In genomic region chr9:48649098-48649766, GRCm38 (mm10) we compare ENCODE assay signal across 8 mouse cellular contexts. TPM values are rescaled to one million over a fixed set of nuclear protein-coding genes. Genes with fewer than 3 reads are reported as not detected.
A peak's percentile ranks its signal among the peaks of the same experiment; 100 is the strongest.
DNase-seq lines count a peak whose midpoint lies in the region; ATAC-seq lines count a peak whose summit lies in the region.

No protein-coding gene starts in this region.

- H3K4me3 ChIP-seq in embryonic facial prominence, embryonic 10.5 days, result peak overlapping the region; percentile 52
- peak overlapping the region; percentile 36 for H3K4me3 ChIP-seq in intestine, embryonic 16.5 days (ENCODE audit: low read length)
- H3K4me3 ChIP-seq in liver, embryonic 13.5 days (replicated peaks), result peak overlapping the region; percentile 48
- H3K4me3 ChIP-seq in midbrain, embryonic 15.5 days, result peak overlapping the region; percentile 12; the same call in 1 of the 2 replicates

- DNase-seq in cerebellum, postnatal 25 days, result peak; percentile 26 to 31
- DNase-seq in cerebellum, postnatal 4 days (ENCODE audit: low spot score in 2 of 2), result no peak
- DNase-seq in embryonic facial prominence, embryonic 10.5 days (ENCODE audit: low spot score), result peak; percentile 83
- peak; percentile 76 for DNase-seq in heart, adult 8-10 months (ENCODE audit: low spot score)
- DNase-seq in liver, embryonic 13.5 days, result peak; percentile 37
- DNase-seq in right cerebral cortex, postnatal 36 days (ENCODE audit: low spot score in 2 of 2), result no peak

- peak overlapping the region; percentile 82 for H3K27ac ChIP-seq in embryonic facial prominence, embryonic 10.5 days (replicated peaks)
- no peak overlapping the region for H3K27ac ChIP-seq in intestine, embryonic 16.5 days (ENCODE audit: low read length)
- peak overlapping the region; percentile 14; the same call in 1 of the 2 replicates for H3K27ac ChIP-seq in liver, embryonic 13.5 days
- H3K27ac ChIP-seq in midbrain, embryonic 15.5 days, result no peak overlapping the region

- no peaks in the 10 kb centered on the region for H3K36me3 ChIP-seq in embryonic facial prominence, embryonic 10.5 days (replicated peaks)
- no peaks in the 10 kb centered on the region for H3K36me3 ChIP-seq in intestine, embryonic 16.5 days (ENCODE audit: control insufficient read depth, insufficient read depth, low read length)
- H3K36me3 ChIP-seq in liver, embryonic 13.5 days, result no peaks in the 10 kb centered on the region
- no peaks in the 10 kb centered on the region for H3K36me3 ChIP-seq in midbrain, embryonic 15.5 days (replicated peaks)

- peak; percentile 51 for ATAC-seq in intestine, embryonic 16.5 days
- peak; percentile 80 for ATAC-seq in liver, embryonic 13.5 days (ENCODE audit: low read depth)
- peak; percentile 53 for ATAC-seq in midbrain, embryonic 15.5 days (replicated peaks)

- H3K4me1 ChIP-seq in embryonic facial prominence, embryonic 10.5 days, result peaks cover 69% of the 10 kb centered on the region
- peaks cover 18% of the 10 kb centered on the region for H3K4me1 ChIP-seq in intestine, embryonic 16.5 days (ENCODE audit: control insufficient read depth, insufficient read depth, low read length)
- peaks cover 25% of the 10 kb centered on the region for H3K4me1 ChIP-seq in liver, embryonic 13.5 days (replicated peaks)
- H3K4me1 ChIP-seq in midbrain, embryonic 15.5 days, result peaks cover 32% of the 10 kb centered on the region

- peak overlapping the region; percentile 63 for H3K4me2 ChIP-seq in intestine, embryonic 16.5 days (ENCODE audit: low read depth, low read length)
- H3K4me2 ChIP-seq in liver, embryonic 13.5 days, result peak overlapping the region; percentile 80
- H3K4me2 ChIP-seq in midbrain, embryonic 15.5 days, result peak overlapping the region; percentile 44

- peaks cover 26% of the 10 kb centered on the region for H3K27me3 ChIP-seq in embryonic facial prominence, embryonic 10.5 days (replicated peaks; ENCODE audit: low read depth, poor library complexity, severe bottlenecking)
- H3K27me3 ChIP-seq in intestine, embryonic 16.5 days (replicated peaks; ENCODE audit: control insufficient read depth, insufficient read depth, low read length), result 0 out of 2 replicates have a peak, but pooled peaks cover 2% of the 10 kb centered on the region
- H3K27me3 ChIP-seq in liver, embryonic 13.5 days, result peaks cover 16% of the 10 kb centered on the region
- no peaks in the 10 kb centered on the region for H3K27me3 ChIP-seq in midbrain, embryonic 15.5 days (replicated peaks)

- peaks cover 7% of the 10 kb centered on the region for H3K9me3 ChIP-seq in embryonic facial prominence, embryonic 10.5 days
- H3K9me3 ChIP-seq in intestine, embryonic 16.5 days (ENCODE audit: control insufficient read depth, low read length), result peaks cover 3% of the 10 kb centered on the region; the same call in 1 of the 2 replicates
- H3K9me3 ChIP-seq in liver, embryonic 13.5 days (replicated peaks), result peaks cover 4% of the 10 kb centered on the region
- no peaks in the 10 kb centered on the region for H3K9me3 ChIP-seq in midbrain, embryonic 15.5 days

- peak overlapping the region; percentile 53 for H3K9ac ChIP-seq in intestine, embryonic 16.5 days (ENCODE audit: low read depth, low read length)
- peak overlapping the region; percentile 53 for H3K9ac ChIP-seq in liver, embryonic 13.5 days
- 0 out of 2 replicates have a peak overlapping the region, but pooled peaks have one; percentile 7 for H3K9ac ChIP-seq in midbrain, embryonic 15.5 days

- under 1% methylated on average over 22 of the region's 22 CpGs for WGBS in embryonic facial prominence, embryonic 10.5 days
- WGBS in intestine, embryonic 16.5 days, result 4% methylated on average over 18 of the region's 22 CpGs
- 2% methylated on average over 22 of the region's 22 CpGs for WGBS in liver, embryonic 13.5 days (ENCODE audit: insufficient replicate concordance)
- WGBS in midbrain, embryonic 15.5 days, result 2% methylated on average over 22 of the region's 22 CpGs

RNA-seq across cellular contexts. Expression of gene Nnmt, which starts 44.3 kb away (rescaled TPM):
- 0.59 and 0.61 TPM in 2 replicates for polyA plus RNA-seq in embryonic facial prominence, embryonic 10.5 days (2016; fragmentation: Nextera tagmentation; extraction: Ambion mirVana)
- total RNA-seq in heart, adult 8-10 months (2022), result 1 to 10 TPM; 3.2 to 5.2 (median 4.3) TPM
- 2.9 and 4.0 TPM in 2 replicates for polyA plus RNA-seq in intestine, embryonic 16.5 days (2015; fragmentation: Nextera tagmentation; extraction: Ambion mirVana)
- polyA plus RNA-seq in liver, embryonic 13.5 days (2015; fragmentation: Nextera tagmentation; extraction: Ambion mirVana), result 0.35 and 0.58 TPM in 2 replicates
- 1.4 and 2.4 TPM in 2 replicates for polyA plus RNA-seq in midbrain, embryonic 15.5 days (2015; fragmentation: Nextera tagmentation; extraction: Ambion mirVana)

Comparison
In these comparisons a context has a peak if more than half of its experiments do, and no peak if none do; other contexts are left out.
1. DNase-seq: peak in cerebellum, postnatal 25 days (2 of 2), embryonic facial prominence, embryonic 10.5 days (single experiment), heart, adult 8-10 months (single experiment) and liver, embryonic 13.5 days (single experiment); none in cerebellum, postnatal 4 days (0 of 2) and right cerebral cortex, postnatal 36 days (0 of 2).
2. H3K27ac ChIP-seq: peak in embryonic facial prominence, embryonic 10.5 days (single experiment) and liver, embryonic 13.5 days (single experiment); none in intestine, embryonic 16.5 days (single experiment) and midbrain, embryonic 15.5 days (single experiment).
3. Peak in every context shown above with its lines, with median percentiles within 50 percentile points of each other: H3K4me3 ChIP-seq, ATAC-seq, H3K4me2 ChIP-seq and H3K9ac ChIP-seq.